Mouse (Mus musculus) mesoderm, embryonic 11.5 days (tissue): ENCODE results near the gene Efcab2.

Experiments
- DNase-seq: peaks from one replicate; pipeline ENCODE4 v3.0.0-alpha.2; 2012; ENCODE audit warnings: low read depth, low spot score

The Efcab2 gene

GRCm38 (mm10) chr1:178405951-178406711, at the start of gene Efcab2:
TSS of gene Efcab2 (plus strand) at chr1:178406085.
- DNase-seq, result peak; percentile 95

- no peak for DNase-seq
Measured at GRCm38 (mm10) chr1:178357776-178358710, 47.8 kb upstream of the Efcab2 start.

- no peak for DNase-seq
Measured at GRCm38 (mm10) chr1:178360264-178360663, 45.6 kb upstream of the Efcab2 start.

GRCm38 (mm10) chr1:178360702-178361101, 45.2 kb upstream of the Efcab2 start:
- DNase-seq, result no peak

GRCm38 (mm10) chr1:178365171-178365570, 40.7 kb upstream of the Efcab2 start:
- DNase-seq, result no peak

- DNase-seq, result no peak
Measured at GRCm38 (mm10) chr1:178368121-178368520, 37.8 kb upstream of the Efcab2 start.

GRCm38 (mm10) chr1:178368548-178369271, 37.2 kb upstream of the Efcab2 start:
- peak; percentile 89 for DNase-seq

GRCm38 (mm10) chr1:178369272-178369651, 36.6 kb upstream of the Efcab2 start:
- peak; percentile 50 for DNase-seq

- DNase-seq, result no peak
Measured at GRCm38 (mm10) chr1:178372681-178373080, 33.2 kb upstream of the Efcab2 start.

GRCm38 (mm10) chr1:178375381-178375780, 30.5 kb upstream of the Efcab2 start:
- no peak for DNase-seq

GRCm38 (mm10) chr1:178376061-178376460, 29.8 kb upstream of the Efcab2 start:
- no peak for DNase-seq

- DNase-seq, result no peak
Measured at GRCm38 (mm10) chr1:178376907-178377306, 29.0 kb upstream of the Efcab2 start.

GRCm38 (mm10) chr1:178378115-178378514, 27.8 kb upstream of the Efcab2 start:
- DNase-seq, result no peak

GRCm38 (mm10) chr1:178379224-178379623, 26.7 kb upstream of the Efcab2 start:
- DNase-seq, result no peak

GRCm38 (mm10) chr1:178382165-178382564, 23.7 kb upstream of the Efcab2 start:
- no peak for DNase-seq

- DNase-seq, result no peak
Measured at GRCm38 (mm10) chr1:178388802-178389201, 17.1 kb upstream of the Efcab2 start.

GRCm38 (mm10) chr1:178389401-178389800, 16.5 kb upstream of the Efcab2 start:
- no peak for DNase-seq

- DNase-seq, result no peak
Measured at GRCm38 (mm10) chr1:178392970-178393369, 12.9 kb upstream of the Efcab2 start.

GRCm38 (mm10) chr1:178395091-178395490, 10.8 kb upstream of the Efcab2 start:
- DNase-seq, result no peak

GRCm38 (mm10) chr1:178396383-178396782, 9.5 kb upstream of the Efcab2 start:
- DNase-seq, result no peak

GRCm38 (mm10) chr1:178399879-178400278, 6.0 kb upstream of the Efcab2 start:
- no peak for DNase-seq

GRCm38 (mm10) chr1:178400652-178401051, 5.2 kb upstream of the Efcab2 start:
- no peak for DNase-seq
